Mouse (Mus musculus): Measurements from ENCODE around the gene Serpina3m. TPM values are rescaled to one million over a fixed set of nuclear protein-coding genes. Genes with fewer than 3 reads are reported as not detected.
"Not testable (repeated sequence)": the region's sequence is repeated elsewhere in the genome, so short reads cannot be mapped to it uniquely, and the experiment has no call there.

Serpina3m gene
- polyA plus RNA-seq, 1 experiment from 2014 or later: not detected

DNA sequence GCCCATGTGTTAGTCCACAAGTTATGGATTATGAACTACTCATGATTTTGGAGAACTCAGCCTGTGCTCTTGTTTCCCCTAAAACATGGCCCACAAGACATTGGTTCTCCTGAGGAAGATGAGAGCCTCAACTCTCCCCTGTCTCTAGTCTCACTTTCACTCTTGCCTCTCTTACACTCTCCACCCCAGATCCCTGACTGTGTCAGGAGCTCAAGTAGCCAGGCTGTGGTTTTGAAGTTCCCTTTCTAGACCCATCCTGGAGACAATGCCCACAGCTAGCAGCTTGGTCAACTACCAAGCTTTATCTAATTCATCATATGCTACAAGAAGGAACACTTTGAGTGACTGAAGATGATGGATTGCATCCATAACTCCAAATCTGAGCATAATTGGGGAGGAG is 4.2 kb downstream of the Serpina3m start:
- H3K9me3 ChIP-seq (ENCODE audit: low read length); H3K36me3 ChIP-seq (ENCODE audit: insufficient read depth, low read length); ATAC-seq (ENCODE audit: low FRiP score, low TSS enrichment); H3K4me3 ChIP-seq (ENCODE audit: low read length); H3K27me3 ChIP-seq (ENCODE audit: insufficient read depth, low read length); H3K27ac ChIP-seq (ENCODE audit: low read length); H3K9ac ChIP-seq (replicated peaks; ENCODE audit: low read length); H3K4me2 ChIP-seq (replicated peaks; ENCODE audit: low read depth, low read length); H3K4me1 ChIP-seq (ENCODE audit: insufficient read depth, low read length): not testable (repeated sequence)

DNA sequence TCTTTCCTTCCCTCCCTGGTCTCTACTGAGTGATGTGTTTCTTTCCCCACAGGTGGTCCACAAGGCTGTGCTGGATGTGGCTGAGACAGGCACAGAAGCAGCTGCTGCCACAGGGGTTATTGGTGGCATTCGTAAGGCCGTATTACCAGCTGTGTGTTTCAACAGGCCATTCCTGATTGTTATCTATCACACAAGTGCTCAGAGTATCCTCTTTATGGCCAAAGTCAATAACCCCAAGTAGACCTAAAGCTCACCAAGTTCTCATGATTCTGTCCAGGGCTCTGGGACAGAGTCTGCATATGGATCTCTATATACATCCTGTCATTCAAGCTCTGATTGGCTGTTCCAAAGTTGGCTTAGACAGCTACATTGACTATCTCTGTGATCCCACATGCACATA is 6.9 kb downstream of the Serpina3m start:
- no peaks in the 10 kb centered on the region for H3K9me3 ChIP-seq (ENCODE audit: low read length)
- 75% methylated on average over 2 of the region's 2 CpGs for WGBS

DNA sequence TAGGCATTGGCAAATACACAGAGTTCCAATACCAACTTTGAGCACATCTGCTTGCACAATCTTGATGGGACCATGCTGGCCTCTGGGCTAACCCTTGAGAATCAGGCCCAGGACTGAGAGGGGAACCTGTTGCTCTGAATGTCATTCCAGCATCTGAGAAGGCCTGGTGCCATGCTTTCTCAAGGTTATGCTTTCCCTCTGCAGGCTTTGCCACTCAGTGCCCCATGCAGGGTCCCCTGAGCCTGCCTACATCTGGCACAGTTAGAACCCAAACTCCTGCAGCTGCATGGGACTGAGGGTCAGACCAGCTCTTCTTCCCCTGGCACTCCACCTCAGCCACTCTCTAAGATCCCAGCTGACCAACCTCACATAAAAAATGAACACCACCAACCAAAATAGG is 7.4 kb downstream of the Serpina3m start:
- H3K27me3 ChIP-seq (ENCODE audit: insufficient read depth, low read length): no peaks in the 10 kb centered on the region
- H3K4me1 ChIP-seq (ENCODE audit: insufficient read depth, low read length): no peaks in the 10 kb centered on the region
- no peak overlapping the region for H3K9ac ChIP-seq (replicated peaks; ENCODE audit: low read length)
- no peaks in the 10 kb centered on the region for H3K36me3 ChIP-seq (ENCODE audit: insufficient read depth, low read length)
- H3K4me2 ChIP-seq (replicated peaks; ENCODE audit: low read depth, low read length): no peak overlapping the region
- H3K27ac ChIP-seq (ENCODE audit: low read length): no peak overlapping the region
- H3K4me3 ChIP-seq (ENCODE audit: low read length): no peak overlapping the region
- no peaks in the 10 kb centered on the region for H3K9me3 ChIP-seq (ENCODE audit: low read length)
- ATAC-seq (ENCODE audit: low FRiP score, low TSS enrichment): no peak

More for the DNA sequence above, 6.9 kb downstream of the Serpina3m start:
- no peaks in the 10 kb centered on the region for H3K4me1 ChIP-seq (ENCODE audit: insufficient read depth, low read length)
- H3K27ac ChIP-seq (ENCODE audit: low read length): no peak overlapping the region
- H3K27me3 ChIP-seq (ENCODE audit: insufficient read depth, low read length): no peaks in the 10 kb centered on the region
- no peak overlapping the region for H3K4me3 ChIP-seq (ENCODE audit: low read length)
- H3K9ac ChIP-seq (replicated peaks; ENCODE audit: low read length): no peak overlapping the region
- ATAC-seq (ENCODE audit: low FRiP score, low TSS enrichment): no peak
- no peak overlapping the region for H3K4me2 ChIP-seq (replicated peaks; ENCODE audit: low read depth, low read length)
- no peaks in the 10 kb centered on the region for H3K36me3 ChIP-seq (ENCODE audit: insufficient read depth, low read length)

DNA sequence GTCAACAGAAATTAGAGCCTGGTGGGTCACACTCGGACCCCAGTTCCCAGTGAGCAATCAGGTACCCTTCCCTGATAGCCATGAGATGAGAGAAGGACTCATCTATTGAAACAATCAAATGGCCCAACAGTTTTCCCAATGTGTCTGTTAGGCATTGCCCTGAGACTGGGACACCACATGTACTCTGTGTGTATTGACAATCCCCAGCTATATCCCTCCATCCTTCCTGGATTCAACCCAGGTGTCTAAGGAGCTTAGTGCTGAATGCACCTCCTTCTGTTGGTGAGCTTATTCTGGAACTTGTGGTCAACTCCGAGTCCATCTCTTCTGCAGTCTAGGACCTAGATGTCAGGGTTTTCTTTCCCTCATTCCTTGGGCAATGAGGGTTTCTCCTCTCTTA is 8.8 kb downstream of the Serpina3m start:
- WGBS: 77% methylated on average over 2 of the region's 2 CpGs
- Histone ChIP-seq H3K27ac (ENCODE audit: low read length) (no peak overlapping the region), H3K9me3 (ENCODE audit: low read length) (no peaks in the 10 kb centered on the region), H3K9ac (replicated peaks; ENCODE audit: low read length) (no peak overlapping the region), H3K27me3 (ENCODE audit: insufficient read depth, low read length) (no peaks in the 10 kb centered on the region), H3K36me3 (ENCODE audit: insufficient read depth, low read length) (no peaks in the 10 kb centered on the region), H3K4me1 (ENCODE audit: insufficient read depth, low read length) (no peaks in the 10 kb centered on the region), H3K4me3 (ENCODE audit: low read length) (no peak overlapping the region), H3K4me2 (replicated peaks; ENCODE audit: low read depth, low read length) (no peak overlapping the region)
- no peak for ATAC-seq (ENCODE audit: low FRiP score, low TSS enrichment)

DNA sequence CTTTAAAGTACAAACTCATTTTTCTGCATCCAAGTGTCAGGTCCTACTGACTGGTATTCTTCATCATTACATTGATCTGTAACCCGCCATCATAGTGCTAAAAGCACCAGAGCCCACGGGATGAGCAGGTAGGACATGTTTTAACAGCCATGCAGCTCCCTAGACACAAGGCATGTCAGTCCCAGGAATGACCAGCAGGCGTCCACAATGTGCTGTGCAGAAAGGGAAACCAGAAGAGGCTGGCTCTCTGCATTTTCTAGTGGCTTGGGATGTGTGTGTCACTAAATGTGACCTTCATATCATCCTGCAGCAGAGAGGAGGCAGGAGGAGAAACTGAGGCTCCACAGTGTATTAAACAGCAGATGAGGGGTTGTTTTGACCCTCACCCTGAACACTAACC is 13.5 kb downstream of the Serpina3m start:
- H3K9me3 ChIP-seq (ENCODE audit: low read length); H3K4me2 ChIP-seq (replicated peaks; ENCODE audit: low read depth, low read length); H3K4me1 ChIP-seq (ENCODE audit: insufficient read depth, low read length); H3K9ac ChIP-seq (replicated peaks; ENCODE audit: low read length); ATAC-seq (ENCODE audit: low FRiP score, low TSS enrichment); H3K36me3 ChIP-seq (ENCODE audit: insufficient read depth, low read length); H3K27me3 ChIP-seq (ENCODE audit: insufficient read depth, low read length); H3K4me3 ChIP-seq (ENCODE audit: low read length); H3K27ac ChIP-seq (ENCODE audit: low read length): not testable (repeated sequence)
- WGBS: 37% methylated on average over 3 of the region's 3 CpGs

DNA sequence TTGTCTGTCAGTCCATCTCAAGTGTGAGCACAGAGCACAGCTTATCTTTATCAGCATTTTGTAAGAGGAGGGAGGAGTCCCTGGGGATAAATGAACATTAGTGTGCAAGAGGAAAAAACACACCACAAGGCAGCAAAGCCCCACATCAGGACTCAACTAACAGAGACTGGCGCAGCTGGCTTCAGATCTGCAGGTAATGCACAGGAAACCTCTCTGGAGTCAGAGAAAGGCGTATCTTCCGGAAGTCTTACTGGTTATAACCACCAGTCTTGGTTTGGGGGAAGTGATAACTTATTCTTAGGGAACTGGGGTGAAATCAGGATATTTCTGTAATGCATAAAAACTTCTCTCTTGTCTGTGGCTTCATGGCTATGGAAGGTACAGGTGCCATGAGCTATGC is 17.7 kb downstream of the Serpina3m start:
- Histone ChIP-seq H3K36me3 (ENCODE audit: insufficient read depth, low read length) (no peaks in the 10 kb centered on the region), H3K9ac (replicated peaks; ENCODE audit: low read length) (no peak overlapping the region), H3K4me3 (ENCODE audit: low read length) (no peak overlapping the region), H3K27ac (ENCODE audit: low read length) (no peak overlapping the region), H3K27me3 (ENCODE audit: insufficient read depth, low read length) (no peaks in the 10 kb centered on the region), H3K4me1 (ENCODE audit: insufficient read depth, low read length) (no peaks in the 10 kb centered on the region), H3K9me3 (ENCODE audit: low read length) (no peaks in the 10 kb centered on the region), H3K4me2 (replicated peaks; ENCODE audit: low read depth, low read length) (no peak overlapping the region)
- 81% methylated on average over 3 of the region's 3 CpGs for WGBS
- ATAC-seq (ENCODE audit: low FRiP score, low TSS enrichment): no peak

DNA sequence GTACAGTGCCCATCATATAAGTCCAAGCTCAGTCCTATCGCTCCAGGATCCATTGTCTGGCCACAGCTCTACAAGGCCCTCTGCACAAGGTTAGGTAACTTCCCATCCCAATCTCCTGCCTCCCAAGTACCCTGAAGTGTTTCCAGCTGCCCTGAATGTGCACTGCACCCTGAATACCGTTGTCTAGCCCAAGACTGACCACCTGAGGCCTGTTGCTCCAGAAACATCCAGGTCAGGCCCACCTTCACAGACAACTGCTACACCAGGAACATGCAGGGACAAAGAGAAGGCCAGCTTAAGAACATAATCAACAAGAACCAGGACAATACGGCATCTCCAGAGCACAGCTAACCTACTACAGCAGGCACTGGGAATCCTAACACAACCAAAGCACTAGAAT is 31.7 kb downstream of the Serpina3m start:
- H3K36me3 ChIP-seq (ENCODE audit: insufficient read depth, low read length): no peaks in the 10 kb centered on the region
- no peaks in the 10 kb centered on the region for H3K4me1 ChIP-seq (ENCODE audit: insufficient read depth, low read length)
- no peak for ATAC-seq (ENCODE audit: low FRiP score, low TSS enrichment)
- no peaks in the 10 kb centered on the region for H3K9me3 ChIP-seq (ENCODE audit: low read length)
- 82% methylated on average over 3 of the region's 3 CpGs for WGBS
- no peak overlapping the region for H3K4me2 ChIP-seq (replicated peaks; ENCODE audit: low read depth, low read length)
- no peak overlapping the region for H3K27ac ChIP-seq (ENCODE audit: low read length)
- no peaks in the 10 kb centered on the region for H3K27me3 ChIP-seq (ENCODE audit: insufficient read depth, low read length)
- no peak overlapping the region for H3K9ac ChIP-seq (replicated peaks; ENCODE audit: low read length)
- H3K4me3 ChIP-seq (ENCODE audit: low read length): no peak overlapping the region

DNA sequence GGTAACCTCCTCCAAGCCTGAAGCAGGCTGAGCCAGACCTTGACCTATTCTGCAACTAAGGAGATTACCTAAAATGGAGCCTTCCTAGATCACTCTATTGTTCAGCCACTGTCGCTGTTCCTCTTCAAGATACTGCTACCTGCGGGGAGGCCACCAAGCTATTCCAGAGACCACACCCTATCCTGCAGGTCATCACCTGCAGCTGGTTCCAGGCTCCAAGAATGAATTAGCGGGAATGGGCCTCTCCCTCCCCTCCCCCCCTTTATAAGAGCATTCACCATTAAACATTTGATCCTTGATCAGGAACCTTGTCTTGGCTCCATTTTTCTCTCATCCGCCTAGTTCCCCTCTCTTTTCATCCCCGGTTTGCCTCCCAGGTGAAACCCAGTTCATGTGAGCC is 38.9 kb downstream of the Serpina3m start:
- H3K9ac ChIP-seq (replicated peaks; ENCODE audit: low read length); H3K27ac ChIP-seq (ENCODE audit: low read length); H3K4me2 ChIP-seq (replicated peaks; ENCODE audit: low read depth, low read length); ATAC-seq (ENCODE audit: low FRiP score, low TSS enrichment); H3K4me3 ChIP-seq (ENCODE audit: low read length); H3K36me3 ChIP-seq (ENCODE audit: insufficient read depth, low read length); H3K4me1 ChIP-seq (ENCODE audit: insufficient read depth, low read length); H3K9me3 ChIP-seq (ENCODE audit: low read length); H3K27me3 ChIP-seq (ENCODE audit: insufficient read depth, low read length): not testable (repeated sequence)
- WGBS: 77% methylated on average over 5 of the region's 5 CpGs

DNA sequence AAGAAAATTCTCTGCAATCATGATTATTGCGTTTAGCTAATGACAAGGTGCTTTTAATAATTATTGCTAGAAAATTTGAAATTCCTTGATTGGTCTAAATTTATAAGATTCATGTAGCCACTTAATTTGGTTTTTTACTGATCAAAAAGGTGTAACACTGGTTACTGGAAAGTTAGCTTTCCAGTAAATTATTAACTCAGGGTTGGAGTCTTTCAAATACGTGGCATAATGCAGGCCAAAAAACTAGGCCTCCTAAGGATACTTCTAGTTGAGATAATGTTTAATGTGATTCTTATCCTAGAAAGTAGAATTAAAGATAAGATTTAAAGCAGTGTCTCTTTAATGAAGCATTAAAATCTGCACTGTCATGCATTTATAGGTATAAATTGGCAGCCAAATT is 40.1 kb downstream of the Serpina3m start:
- ATAC-seq (ENCODE audit: low FRiP score, low TSS enrichment); H3K9ac ChIP-seq (replicated peaks; ENCODE audit: low read length); H3K27me3 ChIP-seq (ENCODE audit: insufficient read depth, low read length); H3K9me3 ChIP-seq (ENCODE audit: low read length); H3K4me1 ChIP-seq (ENCODE audit: insufficient read depth, low read length); H3K4me3 ChIP-seq (ENCODE audit: low read length); H3K27ac ChIP-seq (ENCODE audit: low read length); H3K4me2 ChIP-seq (replicated peaks; ENCODE audit: low read depth, low read length); H3K36me3 ChIP-seq (ENCODE audit: insufficient read depth, low read length): not testable (repeated sequence)
- 66% methylated on average over 2 of the region's 2 CpGs for WGBS

DNA sequence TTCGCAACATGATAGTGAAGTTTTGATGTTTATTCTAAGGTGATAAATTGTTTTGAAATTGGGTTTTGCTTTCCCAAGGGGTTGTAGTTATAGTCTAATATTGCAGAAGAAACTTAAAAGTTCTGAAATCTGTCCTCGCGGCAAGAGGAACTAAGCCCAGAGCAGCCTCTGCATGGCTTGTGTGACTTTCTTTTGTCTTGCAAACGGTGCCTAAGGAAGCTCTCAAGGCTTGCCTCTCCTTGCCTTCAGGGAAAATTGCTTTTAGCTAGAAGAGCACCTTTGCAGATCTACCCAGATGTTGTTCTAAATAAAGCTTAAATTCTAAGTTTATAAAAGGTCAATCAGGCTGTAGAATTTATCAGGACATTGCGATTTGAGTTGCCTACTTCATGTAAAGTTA is 40.5 kb downstream of the Serpina3m start:
- H3K9ac ChIP-seq (replicated peaks; ENCODE audit: low read length); H3K27ac ChIP-seq (ENCODE audit: low read length); H3K4me3 ChIP-seq (ENCODE audit: low read length); H3K36me3 ChIP-seq (ENCODE audit: insufficient read depth, low read length); H3K4me1 ChIP-seq (ENCODE audit: insufficient read depth, low read length); H3K27me3 ChIP-seq (ENCODE audit: insufficient read depth, low read length); ATAC-seq (ENCODE audit: low FRiP score, low TSS enrichment); H3K9me3 ChIP-seq (ENCODE audit: low read length); H3K4me2 ChIP-seq (replicated peaks; ENCODE audit: low read depth, low read length): not testable (repeated sequence)
- 51% methylated on average over 5 of the region's 5 CpGs for WGBS

DNA sequence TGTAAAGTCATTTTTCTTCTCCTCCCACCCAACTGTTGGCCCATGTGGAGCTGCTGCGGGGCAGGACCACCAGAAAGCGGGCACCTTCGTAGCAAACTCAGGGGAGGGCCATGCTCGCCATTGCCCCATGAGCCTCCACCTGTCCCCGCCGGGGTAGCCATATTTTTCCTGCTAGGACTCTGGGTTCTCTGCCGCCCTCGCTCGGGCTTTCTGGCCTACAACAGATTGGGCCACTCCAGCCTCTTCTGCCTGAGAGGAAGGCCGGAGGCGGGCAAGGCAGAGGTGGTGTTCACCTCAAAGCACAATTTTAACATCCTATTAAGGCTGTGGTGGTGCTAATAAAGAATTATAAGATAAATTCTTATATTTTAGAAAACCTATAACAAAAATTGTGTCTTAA is 41.6 kb downstream of the Serpina3m start:
- Histone ChIP-seq H3K27ac (ENCODE audit: low read length) (no peak overlapping the region), H3K4me2 (replicated peaks; ENCODE audit: low read depth, low read length) (no peak overlapping the region), H3K4me3 (ENCODE audit: low read length) (no peak overlapping the region), H3K36me3 (ENCODE audit: insufficient read depth, low read length) (no peaks in the 10 kb centered on the region), H3K9me3 (ENCODE audit: low read length) (no peaks in the 10 kb centered on the region; the same call in 1 of the 2 replicates), H3K4me1 (ENCODE audit: insufficient read depth, low read length) (no peaks in the 10 kb centered on the region), H3K9ac (replicated peaks; ENCODE audit: low read length) (no peak overlapping the region), H3K27me3 (ENCODE audit: insufficient read depth, low read length) (no peaks in the 10 kb centered on the region)
- 97% methylated on average over 11 of the region's 11 CpGs for WGBS
- ATAC-seq (ENCODE audit: low FRiP score, low TSS enrichment): no peak
